Mouse (Mus musculus): ENCODE measurements at regions not wholly inside any gene's neighbourhood (a gene's known extent, or its start where the extent isn't known, plus 50 kb on each side); places are given as distances from the start of the nearest gene placed in this dataset.

- no peak for DNase-seq (ENCODE audit: low read depth, low spot score)
Observed at GRCm38 (mm10) chr6:81323690-81324089, 599.8 kb upstream of the Gcfc2 start.

GRCm38 (mm10) chr6:81363969-81364529 lies 559.4 kb upstream of the Gcfc2 start:
- DNase-seq (ENCODE audit: low read depth, low spot score), result no peak

GRCm38 (mm10) chr6:81388484-81388883 lies 535.0 kb upstream of the Gcfc2 start:
- DNase-seq (ENCODE audit: low read depth, low spot score), result no peak

- DNase-seq (ENCODE audit: low read depth, low spot score), result no peak
Observed at GRCm38 (mm10) chr6:81403122-81403521, 520.3 kb upstream of the Gcfc2 start.

- no peak for DNase-seq (ENCODE audit: low read depth, low spot score)
Observed at GRCm38 (mm10) chr6:81413611-81414010, 509.9 kb upstream of the Gcfc2 start.

- no peak for DNase-seq (ENCODE audit: low read depth, low spot score)
Observed at GRCm38 (mm10) chr6:81434745-81435144, 488.7 kb upstream of the Gcfc2 start.

- DNase-seq (ENCODE audit: low read depth, low spot score), result no peak
Observed at GRCm38 (mm10) chr6:81438951-81439722, 484.3 kb upstream of the Gcfc2 start.

- no peak for DNase-seq (ENCODE audit: low read depth, low spot score)
Observed at GRCm38 (mm10) chr6:81441396-81441795, 482.1 kb upstream of the Gcfc2 start.

GRCm38 (mm10) chr6:81446019-81446800 lies 477.3 kb upstream of the Gcfc2 start:
- no peak for DNase-seq (ENCODE audit: low read depth, low spot score)

- DNase-seq (ENCODE audit: low read depth, low spot score), result no peak
Observed at GRCm38 (mm10) chr6:81447701-81448100, 475.8 kb upstream of the Gcfc2 start.

GRCm38 (mm10) chr6:81448366-81448765 lies 475.1 kb upstream of the Gcfc2 start:
- no peak for DNase-seq (ENCODE audit: low read depth, low spot score)

GRCm38 (mm10) chr6:81461095-81461494 lies 462.4 kb upstream of the Gcfc2 start:
- no peak for DNase-seq (ENCODE audit: low read depth, low spot score)

GRCm38 (mm10) chr6:81464442-81464841 lies 459.0 kb upstream of the Gcfc2 start:
- DNase-seq (ENCODE audit: low read depth, low spot score), result no peak

- no peak for DNase-seq (ENCODE audit: low read depth, low spot score)
Observed at GRCm38 (mm10) chr6:81466536-81466935, 456.9 kb upstream of the Gcfc2 start.

- DNase-seq (ENCODE audit: low read depth, low spot score), result no peak
Observed at GRCm38 (mm10) chr6:81471340-81471955, 452.0 kb upstream of the Gcfc2 start.

- DNase-seq (ENCODE audit: low read depth, low spot score), result no peak
Observed at GRCm38 (mm10) chr6:81472506-81472905, 451.0 kb upstream of the Gcfc2 start.

- DNase-seq (ENCODE audit: low read depth, low spot score), result no peak
Observed at GRCm38 (mm10) chr6:81474786-81475185, 448.7 kb upstream of the Gcfc2 start.

- DNase-seq (ENCODE audit: low read depth, low spot score), result no peak
Observed at GRCm38 (mm10) chr6:81487006-81487405, 436.5 kb upstream of the Gcfc2 start.

- DNase-seq (ENCODE audit: low read depth, low spot score), result no peak
Observed at GRCm38 (mm10) chr6:81496239-81496638, 427.2 kb upstream of the Gcfc2 start.

GRCm38 (mm10) chr6:81517185-81517584 lies 406.3 kb upstream of the Gcfc2 start:
- no peak for DNase-seq (ENCODE audit: low read depth, low spot score)

GRCm38 (mm10) chr6:81562260-81562659 lies 361.2 kb upstream of the Gcfc2 start:
- no peak for DNase-seq (ENCODE audit: low read depth, low spot score)

GRCm38 (mm10) chr6:81563192-81563591 lies 360.3 kb upstream of the Gcfc2 start:
- no peak for DNase-seq (ENCODE audit: low read depth, low spot score)

Measured in retina, adult 2 months (tissue).